Mouse (Mus musculus): ENCODE measurements around the gene Strbp.

Strbp gene

GRCm38 (mm10) chr2:37702301-37703172 is 1.1 kb downstream of the Strbp start:
- DNase-seq (ENCODE audit: low spot score in 2 of 2): peak in 1 of 2 experiments; percentile 22

GRCm38 (mm10) chr2:37689064-37689615 is 14.5 kb downstream of the Strbp start:
- DNase-seq (ENCODE audit: low spot score in 2 of 2): no peak

- no peak for DNase-seq (ENCODE audit: low spot score in 2 of 2)
Measured at GRCm38 (mm10) chr2:37687031-37687430, 16.6 kb downstream of the Strbp start.

- DNase-seq (ENCODE audit: low spot score in 2 of 2): no peak
Measured at GRCm38 (mm10) chr2:37684864-37685263, 18.8 kb downstream of the Strbp start.

- DNase-seq (ENCODE audit: low spot score in 2 of 2): no peak
Measured at GRCm38 (mm10) chr2:37682197-37682811, 21.4 kb downstream of the Strbp start.

- DNase-seq (ENCODE audit: low spot score in 2 of 2): no peak
Measured at GRCm38 (mm10) chr2:37651086-37651485, 52.6 kb downstream of the Strbp start.

GRCm38 (mm10) chr2:37649590-37649989 is 54.1 kb downstream of the Strbp start:
- no peak for DNase-seq (ENCODE audit: low spot score in 2 of 2)

- DNase-seq (ENCODE audit: low spot score in 2 of 2): no peak
Measured at GRCm38 (mm10) chr2:37648966-37649365, 54.7 kb downstream of the Strbp start.

GRCm38 (mm10) chr2:37623343-37623742 is 80.3 kb downstream of the Strbp start:
- DNase-seq (ENCODE audit: low spot score in 2 of 2): no peak

- DNase-seq (ENCODE audit: low spot score in 2 of 2): no peak
Measured at GRCm38 (mm10) chr2:37587919-37588318, 115.7 kb downstream of the Strbp start.

GRCm38 (mm10) chr2:37578185-37578584 is 125.5 kb downstream of the Strbp start:
- no peak for DNase-seq (ENCODE audit: low spot score in 2 of 2)

GRCm38 (mm10) chr2:37576661-37577060 is 127.0 kb downstream of the Strbp start:
- no peak for DNase-seq (ENCODE audit: low spot score in 2 of 2)

- no peak for DNase-seq (ENCODE audit: low spot score in 2 of 2)
Measured at GRCm38 (mm10) chr2:37572141-37572540, 131.5 kb downstream of the Strbp start.

- no peak for DNase-seq (ENCODE audit: low spot score in 2 of 2)
Measured at GRCm38 (mm10) chr2:37570703-37571102, 133.0 kb downstream of the Strbp start.

- no peak for DNase-seq (ENCODE audit: low spot score in 2 of 2)
Measured at GRCm38 (mm10) chr2:37569888-37570287, 133.8 kb downstream of the Strbp start.

- DNase-seq (ENCODE audit: low spot score in 2 of 2): no peak
Measured at GRCm38 (mm10) chr2:37566035-37566434, 137.6 kb downstream of the Strbp start.

GRCm38 (mm10) chr2:37565579-37565978 is 138.1 kb downstream of the Strbp start:
- DNase-seq (ENCODE audit: low spot score in 2 of 2): no peak

- no peak for DNase-seq (ENCODE audit: low spot score in 2 of 2)
Measured at GRCm38 (mm10) chr2:37556366-37556765, 147.3 kb downstream of the Strbp start.

- DNase-seq (ENCODE audit: low spot score in 2 of 2): no peak
Measured at GRCm38 (mm10) chr2:37549346-37550012, 154.2 kb downstream of the Strbp start.

- no peak for DNase-seq (ENCODE audit: low spot score in 2 of 2)
Measured at GRCm38 (mm10) chr2:37531639-37532038, 172.0 kb downstream of the Strbp start.

- no peak for DNase-seq (ENCODE audit: low spot score in 2 of 2)
Measured at GRCm38 (mm10) chr2:37530766-37531165, 172.9 kb downstream of the Strbp start.

- DNase-seq (ENCODE audit: low spot score in 2 of 2): no peak
Measured at GRCm38 (mm10) chr2:37529397-37529796, 174.3 kb downstream of the Strbp start.
